Mouse (Mus musculus): ENCODE data around the gene Fam71b. TPM values are rescaled to one million over a fixed set of nuclear protein-coding genes. Genes with fewer than 3 reads are reported as not detected.

The Fam71b gene
- polyA plus RNA-seq, 1 experiment = not detected

GRCm38 (mm10) chr11:46363864-46364263, 32.5 kb upstream of the Fam71b start:
- Histone ChIP-seq H3K27ac (ENCODE audit: insufficient read depth, low read length) (no peak overlapping the region), H3K4me3 (replicated peaks; ENCODE audit: insufficient read depth, low read depth, low read length) (no peak overlapping the region), H3K27me3 (ENCODE audit: control insufficient read depth, insufficient read depth, low read length) (no peaks in the 10 kb centered on the region; the same call in 1 of the 2 replicates), H3K4me1 (ENCODE audit: control insufficient read depth, insufficient read depth, low read length) (peaks cover 2% of the 10 kb centered on the region)
- DNase-seq = no peak
- WGBS = 97% methylated on average over 9 of the region's 9 CpGs
- no peak for TF ChIP-seq POLR2A (IDR thresholded peaks at IDR 0.05; ENCODE audit: borderline replicate concordance, insufficient read depth, low read length)
- no peak for TF ChIP-seq CTCF (IDR thresholded peaks at IDR 0.05; ENCODE audit: borderline replicate concordance, insufficient read depth, low read depth, low read length)

GRCm38 (mm10) chr11:46365744-46366143, 30.6 kb upstream of the Fam71b start:
- H3K27me3 ChIP-seq (ENCODE audit: control insufficient read depth, insufficient read depth, low read length) = no peaks in the 10 kb centered on the region; the same call in 1 of the 2 replicates
- TF ChIP-seq POLR2A (IDR thresholded peaks at IDR 0.05; ENCODE audit: borderline replicate concordance, insufficient read depth, low read length) (no peak), CTCF (IDR thresholded peaks at IDR 0.05; ENCODE audit: borderline replicate concordance, insufficient read depth, low read depth, low read length) (no peak)
- peaks cover 2% of the 10 kb centered on the region for H3K4me1 ChIP-seq (ENCODE audit: control insufficient read depth, insufficient read depth, low read length)
- no peak overlapping the region for H3K27ac ChIP-seq (ENCODE audit: insufficient read depth, low read length)
- WGBS = 75% methylated on average over 5 of the region's 5 CpGs
- H3K4me3 ChIP-seq (replicated peaks; ENCODE audit: insufficient read depth, low read depth, low read length) = no peak overlapping the region
- no peak for DNase-seq

GRCm38 (mm10) chr11:46366357-46366756, 30.0 kb upstream of the Fam71b start:
- no peak for TF ChIP-seq POLR2A (IDR thresholded peaks at IDR 0.05; ENCODE audit: borderline replicate concordance, insufficient read depth, low read length)
- TF ChIP-seq CTCF (IDR thresholded peaks at IDR 0.05; ENCODE audit: borderline replicate concordance, insufficient read depth, low read depth, low read length) = no peak
- H3K4me3 ChIP-seq (replicated peaks; ENCODE audit: insufficient read depth, low read depth, low read length) = no peak overlapping the region
- DNase-seq = no peak
- WGBS = 85% methylated on average over 3 of the region's 3 CpGs
- peaks cover 2% of the 10 kb centered on the region for H3K4me1 ChIP-seq (ENCODE audit: control insufficient read depth, insufficient read depth, low read length)
- H3K27me3 ChIP-seq (ENCODE audit: control insufficient read depth, insufficient read depth, low read length) = no peaks in the 10 kb centered on the region; the same call in 1 of the 2 replicates
- H3K27ac ChIP-seq (ENCODE audit: insufficient read depth, low read length) = no peak overlapping the region

- H3K27me3 ChIP-seq (ENCODE audit: control insufficient read depth, insufficient read depth, low read length) = no peaks in the 10 kb centered on the region
- TF ChIP-seq CTCF (IDR thresholded peaks at IDR 0.05; ENCODE audit: borderline replicate concordance, insufficient read depth, low read depth, low read length) (no peak), POLR2A (IDR thresholded peaks at IDR 0.05; ENCODE audit: borderline replicate concordance, insufficient read depth, low read length) (no peak)
- WGBS = 93% methylated on average over 4 of the region's 4 CpGs
Observed at GRCm38 (mm10) chr11:46370457-46370856, 25.9 kb upstream of the Fam71b start.

GRCm38 (mm10) chr11:46371250-46371649, 25.1 kb upstream of the Fam71b start:
- H3K4me3 ChIP-seq (replicated peaks; ENCODE audit: insufficient read depth, low read depth, low read length) = no peak overlapping the region
- TF ChIP-seq POLR2A (IDR thresholded peaks at IDR 0.05; ENCODE audit: borderline replicate concordance, insufficient read depth, low read length) (no peak), CTCF (IDR thresholded peaks at IDR 0.05; ENCODE audit: borderline replicate concordance, insufficient read depth, low read depth, low read length) (no peak)
- no peak overlapping the region for H3K27ac ChIP-seq (ENCODE audit: insufficient read depth, low read length)
- whole genome bisulfite sequencing = 90% methylated on average over 8 of the region's 8 CpGs
- DNase-seq = no peak
- H3K27me3 ChIP-seq (ENCODE audit: control insufficient read depth, insufficient read depth, low read length) = no peaks in the 10 kb centered on the region
- H3K4me1 ChIP-seq (ENCODE audit: control insufficient read depth, insufficient read depth, low read length) = no peaks in the 10 kb centered on the region

More at GRCm38 (mm10) chr11:46370457-46370856, 25.9 kb upstream of the Fam71b start:
- Histone ChIP-seq H3K27ac (ENCODE audit: insufficient read depth, low read length) (no peak overlapping the region), H3K4me3 (replicated peaks; ENCODE audit: insufficient read depth, low read depth, low read length) (no peak overlapping the region), H3K4me1 (ENCODE audit: control insufficient read depth, insufficient read depth, low read length) (no peaks in the 10 kb centered on the region)
- no peak for DNase-seq

GRCm38 (mm10) chr11:46372331-46372953, 23.9 kb upstream of the Fam71b start:
- TF ChIP-seq POLR2A (IDR thresholded peaks at IDR 0.05; ENCODE audit: borderline replicate concordance, insufficient read depth, low read length) (no peak), CTCF (IDR thresholded peaks at IDR 0.05; ENCODE audit: borderline replicate concordance, insufficient read depth, low read depth, low read length) (no peak)
- Histone ChIP-seq H3K4me3 (replicated peaks; ENCODE audit: insufficient read depth, low read depth, low read length) (no peak overlapping the region), H3K4me1 (ENCODE audit: control insufficient read depth, insufficient read depth, low read length) (no peaks in the 10 kb centered on the region), H3K27me3 (ENCODE audit: control insufficient read depth, insufficient read depth, low read length) (no peaks in the 10 kb centered on the region), H3K27ac (ENCODE audit: insufficient read depth, low read length) (no peak overlapping the region)
- 88% methylated on average over 8 of the region's 8 CpGs for WGBS
- DNase-seq = no peak

GRCm38 (mm10) chr11:46373071-46374030, 23.0 kb upstream of the Fam71b start:
- WGBS = 80% methylated on average over 13 of the region's 13 CpGs
- no peak for DNase-seq
- no peaks in the 10 kb centered on the region for H3K27me3 ChIP-seq (ENCODE audit: control insufficient read depth, insufficient read depth, low read length)
- TF ChIP-seq POLR2A (IDR thresholded peaks at IDR 0.05; ENCODE audit: borderline replicate concordance, insufficient read depth, low read length) = no peak
- H3K27ac ChIP-seq (ENCODE audit: insufficient read depth, low read length) = no peak overlapping the region
- H3K4me1 ChIP-seq (ENCODE audit: control insufficient read depth, insufficient read depth, low read length) = no peaks in the 10 kb centered on the region
- no peak overlapping the region for H3K4me3 ChIP-seq (replicated peaks; ENCODE audit: insufficient read depth, low read depth, low read length)
